Comparison of ENCODE assay signal across 10 mouse cellular contexts in genomic region chr11:100721776-100722492, GRCm38 (mm10). TPM values are rescaled to one million over a fixed set of nuclear protein-coding genes. Genes with fewer than 3 reads are reported as not detected.
DNase-seq lines count a peak whose midpoint lies in the region; ATAC-seq lines count a peak whose summit lies in the region.
"Had no signal": no experiment of that assay in that cellular context is flagged by ENCODE, and none has a peak within 500 bp of the region (broad histone marks: within the 10 kb centered on the region; RNA-seq: fewer than 3 reads in every experiment).

No protein-coding gene starts in this region.

- DNase-seq in lung, postnatal 10 days = no peak
- no peak for DNase-seq in layer of hippocampus, adult 11-12 months (ENCODE audit: low spot score)
- DNase-seq in urinary bladder, postnatal 25 days (ENCODE audit: low spot score) = no peak
- DNase-seq: gastrocnemius, postnatal 36 days had no signal

- no peak for ATAC-seq in lung, embryonic 15.5 days (ENCODE audit: borderline replicate concordance, extremely low read depth, low FRiP score, low TSS enrichment)
- ATAC-seq in erythroblast, adult 5-6 weeks (replicated peaks; ENCODE audit: low FRiP score, poor library complexity, severe bottlenecking) = peak; percentile 44
- no peak for ATAC-seq in kidney, embryonic 16.5 days (ENCODE audit: low FRiP score, low TSS enrichment)
- no peak for ATAC-seq in midbrain, embryonic 16.5 days
- ATAC-seq in CD4-positive, CD25-positive, alpha-beta regulatory T cell, adult 4 months = no peak

- H3K27me3 ChIP-seq in lung, embryonic 15.5 days = no peaks in the 10 kb centered on the region
- H3K27me3 ChIP-seq in kidney, embryonic 16.5 days (ENCODE audit: insufficient read depth, low read length) = no peaks in the 10 kb centered on the region
- no peaks in the 10 kb centered on the region for H3K27me3 ChIP-seq in midbrain, embryonic 16.5 days (ENCODE audit: control insufficient read depth, insufficient read depth, low read depth, low read length)

- no peak overlapping the region for H3K4me2 ChIP-seq in lung, embryonic 15.5 days
- no peak overlapping the region; the same call in 1 of the 2 replicates for H3K4me2 ChIP-seq in kidney, embryonic 16.5 days (replicated peaks; ENCODE audit: low read depth, low read length)
- no peak overlapping the region for H3K4me2 ChIP-seq in midbrain, embryonic 16.5 days (ENCODE audit: low read length)

- H3K9ac ChIP-seq in lung, embryonic 15.5 days = no peak overlapping the region
- no peak overlapping the region for H3K9ac ChIP-seq in kidney, embryonic 16.5 days (replicated peaks; ENCODE audit: low read length)
- no peak overlapping the region for H3K9ac ChIP-seq in midbrain, embryonic 16.5 days (ENCODE audit: low read depth, low read length)

- no peak overlapping the region for H3K4me3 ChIP-seq in lung, embryonic 15.5 days
- H3K4me3 ChIP-seq in kidney, embryonic 16.5 days (ENCODE audit: low read length) = no peak overlapping the region
- H3K4me3 ChIP-seq in midbrain, embryonic 16.5 days (ENCODE audit: low read depth, low read length) = no peak overlapping the region

- H3K4me1 ChIP-seq in lung, embryonic 15.5 days = peaks cover 44% of the 10 kb centered on the region
- H3K4me1 ChIP-seq in kidney, embryonic 16.5 days (ENCODE audit: insufficient read depth, low read length) = peaks cover 35% of the 10 kb centered on the region
- no peaks in the 10 kb centered on the region for H3K4me1 ChIP-seq in midbrain, embryonic 16.5 days (ENCODE audit: control insufficient read depth, insufficient read depth, low read length)

- peak overlapping the region; percentile 75 for H3K27ac ChIP-seq in lung, embryonic 15.5 days
- peak overlapping the region; percentile 69 for H3K27ac ChIP-seq in kidney, embryonic 16.5 days (ENCODE audit: low read length)
- H3K27ac ChIP-seq in midbrain, embryonic 16.5 days (ENCODE audit: low read length) = peak overlapping the region; percentile 1; the same call in 1 of the 2 replicates

- peaks cover 21% of the 10 kb centered on the region for H3K36me3 ChIP-seq in lung, embryonic 15.5 days
- peaks cover 23% of the 10 kb centered on the region for H3K36me3 ChIP-seq in kidney, embryonic 16.5 days (ENCODE audit: insufficient read depth, low read length)
- peaks cover 9% of the 10 kb centered on the region for H3K36me3 ChIP-seq in midbrain, embryonic 16.5 days (ENCODE audit: control insufficient read depth, insufficient read depth, low read length)

- 50% methylated on average over 8 of the region's 8 CpGs for WGBS in lung, embryonic 15.5 days
- 77% methylated on average over 8 of the region's 8 CpGs for WGBS in kidney, embryonic 16.5 days
- 72% methylated on average over 8 of the region's 8 CpGs for WGBS in midbrain, embryonic 16.5 days

- H3K9me3 ChIP-seq in lung, embryonic 15.5 days = no peaks in the 10 kb centered on the region
- no peaks in the 10 kb centered on the region for H3K9me3 ChIP-seq in kidney, embryonic 16.5 days (ENCODE audit: low read length)
- H3K9me3 ChIP-seq in midbrain, embryonic 16.5 days (replicated peaks; ENCODE audit: control insufficient read depth, low read length, poor library complexity, severe bottlenecking) = no peaks in the 10 kb centered on the region

RNA-seq across cellular contexts. Expression of gene Hspb9, which starts 8.3 kb away (rescaled TPM):
- 0.23 and 0.32 TPM in 2 replicates for polyA plus RNA-seq in lung, embryonic 15.5 days (2015; fragmentation: Nextera tagmentation; extraction: Ambion mirVana)
- total RNA-seq in erythroblast, adult 5-6 weeks (2015; ENCODE audit: low replicate concordance) = not detected in 2 replicates
- total RNA-seq in erythroblast, adult 5-6 weeks (2017; ENCODE audit: low replicate concordance) = not detected in 2 replicates
- 0.33 TPM in 1 of 2 replicates, not detected in the other for polyA plus RNA-seq in kidney, embryonic 16.5 days (2015; fragmentation: Nextera tagmentation; extraction: Ambion mirVana)
- 0.34 TPM in 1 of 2 replicates, not detected in the other for polyA plus RNA-seq in midbrain, embryonic 16.5 days (2015; fragmentation: Nextera tagmentation; extraction: Ambion mirVana)
- polyA plus RNA-seq in CD4-positive, CD25-positive, alpha-beta regulatory T cell, adult 4 months (2017; shearing (Covaris generic)) = 1 to 10 TPM in 1 of 2 experiments, not detected in 1; 1.0 TPM
- total RNA-seq: gastrocnemius, postnatal 36 days had no signal
- polyA plus RNA-seq: neural tube, embryonic 11.5 days had no signal

RNA-seq across cellular contexts. Expression of gene Kat2a, which starts 9.7 kb away (rescaled TPM):
- polyA plus RNA-seq in lung, embryonic 15.5 days (2015; fragmentation: Nextera tagmentation; extraction: Ambion mirVana) = 52.9 and 56.1 TPM in 2 replicates
- total RNA-seq in erythroblast, adult 5-6 weeks (2015; ENCODE audit: low replicate concordance) = 6.0 and 10.9 TPM in 2 replicates
- 3.1 and 6.6 TPM in 2 replicates for total RNA-seq in erythroblast, adult 5-6 weeks (2017; ENCODE audit: low replicate concordance)
- 62.4 and 63.7 TPM in 2 replicates for polyA plus RNA-seq in kidney, embryonic 16.5 days (2015; fragmentation: Nextera tagmentation; extraction: Ambion mirVana)
- 64.9 and 65.9 TPM in 2 replicates for polyA plus RNA-seq in midbrain, embryonic 16.5 days (2015; fragmentation: Nextera tagmentation; extraction: Ambion mirVana)
- 10 to 100 TPM; 11.1 to 13.2 TPM for polyA plus RNA-seq in CD4-positive, CD25-positive, alpha-beta regulatory T cell, adult 4 months (2017; shearing (Covaris generic))

RNA-seq across cellular contexts. Expression of gene Rab5c, which starts 16.1 kb away (rescaled TPM):
- polyA plus RNA-seq in lung, embryonic 15.5 days (2015; fragmentation: Nextera tagmentation; extraction: Ambion mirVana) = 24.4 and 26.0 TPM in 2 replicates
- 61.4 and 79.7 TPM in 2 replicates for total RNA-seq in erythroblast, adult 5-6 weeks (2015; ENCODE audit: low replicate concordance)
- 52.2 and 70.8 TPM in 2 replicates for total RNA-seq in erythroblast, adult 5-6 weeks (2017; ENCODE audit: low replicate concordance)
- polyA plus RNA-seq in kidney, embryonic 16.5 days (2015; fragmentation: Nextera tagmentation; extraction: Ambion mirVana) = 41.9 and 47.1 TPM in 2 replicates
- 41.1 and 43.3 TPM in 2 replicates for polyA plus RNA-seq in midbrain, embryonic 16.5 days (2015; fragmentation: Nextera tagmentation; extraction: Ambion mirVana)
- polyA plus RNA-seq in CD4-positive, CD25-positive, alpha-beta regulatory T cell, adult 4 months (2017; shearing (Covaris generic)) = 10 to 100 TPM; 21.2 to 35.8 TPM

RNA-seq across cellular contexts. Expression of gene Dhx58, which starts 17.9 kb away (rescaled TPM):
- polyA plus RNA-seq in lung, embryonic 15.5 days (2015; fragmentation: Nextera tagmentation; extraction: Ambion mirVana) = 3.0 and 3.8 TPM in 2 replicates
- 8.4 and 14.0 TPM in 2 replicates for total RNA-seq in erythroblast, adult 5-6 weeks (2015; ENCODE audit: low replicate concordance)
- 8.8 and 22.0 TPM in 2 replicates for total RNA-seq in erythroblast, adult 5-6 weeks (2017; ENCODE audit: low replicate concordance)
- 2.6 and 3.2 TPM in 2 replicates for polyA plus RNA-seq in kidney, embryonic 16.5 days (2015; fragmentation: Nextera tagmentation; extraction: Ambion mirVana)
- polyA plus RNA-seq in midbrain, embryonic 16.5 days (2015; fragmentation: Nextera tagmentation; extraction: Ambion mirVana) = 2.8 and 2.9 TPM in 2 replicates
- polyA plus RNA-seq in CD4-positive, CD25-positive, alpha-beta regulatory T cell, adult 4 months (2017; shearing (Covaris generic)) = 10 to 100 TPM; 31.6 to 60.3 TPM

RNA-seq across cellular contexts. Expression of gene Zfp385c, which starts 29.7 kb away (rescaled TPM):
- polyA plus RNA-seq in lung, embryonic 15.5 days (2015; fragmentation: Nextera tagmentation; extraction: Ambion mirVana) = 0.06 and 0.13 TPM in 2 replicates
- 0.63 TPM in 1 of 2 replicates, not detected in the other for total RNA-seq in erythroblast, adult 5-6 weeks (2015; ENCODE audit: low replicate concordance)
- total RNA-seq in erythroblast, adult 5-6 weeks (2017; ENCODE audit: low replicate concordance) = not detected in 2 replicates
- 0.32 and 0.69 TPM in 2 replicates for polyA plus RNA-seq in kidney, embryonic 16.5 days (2015; fragmentation: Nextera tagmentation; extraction: Ambion mirVana)
- 0.41 and 0.92 TPM in 2 replicates for polyA plus RNA-seq in midbrain, embryonic 16.5 days (2015; fragmentation: Nextera tagmentation; extraction: Ambion mirVana)
- polyA plus RNA-seq in CD4-positive, CD25-positive, alpha-beta regulatory T cell, adult 4 months (2017; shearing (Covaris generic)) = under 1 TPM in 1 of 2 experiments, not detected in 1; 0.23 TPM
- polyA plus RNA-seq: neural tube, embryonic 11.5 days had no signal

Comparison
In these comparisons a context has a peak if more than half of its experiments do, and no peak if none do; other contexts are left out.
1. H3K27ac ChIP-seq: peak in every context shown above with its lines; median percentile 75 in lung, embryonic 15.5 days; 69 in kidney, embryonic 16.5 days; 1 in midbrain, embryonic 16.5 days.